Mouse (Mus musculus) neural tube, embryonic 13.5 days (tissue): Measurements from ENCODE around the gene Tcf7l2. TPM values are rescaled to one million over a fixed set of nuclear protein-coding genes. Genes with fewer than 3 reads are reported as not detected.

Experiments used
- ATAC-seq: fragments of 200-750 bp; cut with Nextera tagmentation; 2 replicates; pipeline ENCODE4 v1.8.0; 2017; ENCODE audit warnings: low read depth, mild to moderate bottlenecking, moderate TSS enrichment, moderate library complexity
- H3K27ac ChIP-seq: fragments of 300-500 bp; sonication (generic); replicated peaks from 2 replicates; pipeline ENCODE4 v1.5.1; 2015; ENCODE audit warnings: moderate library complexity, mild to moderate bottlenecking, inconsistent platforms
- H3K27me3 ChIP-seq: fragments of 300-500 bp; sonication (generic); 2 replicates; pipeline ENCODE4 v1.6.1; 2015; ENCODE audit warnings: mild to moderate bottlenecking, inconsistent platforms
- H3K36me3 ChIP-seq: fragments of 300-500 bp; sonication (generic); 2 replicates; pipeline ENCODE4 v1.6.1; 2015; ENCODE audit warnings: mild to moderate bottlenecking, inconsistent platforms
- H3K4me1 ChIP-seq: fragments of 300-500 bp; sonication (generic); replicated peaks from 2 replicates; pipeline ENCODE4 v1.6.1; 2015; ENCODE audit warnings: inconsistent platforms
- H3K4me2 ChIP-seq: fragments of 300-500 bp; sonication (generic); 2 replicates; pipeline ENCODE4 v1.6.1; 2015; ENCODE audit warnings: inconsistent platforms, mild to moderate bottlenecking, moderate library complexity
- H3K4me3 ChIP-seq: fragments of 300-500 bp; sonication (generic); 2 replicates; pipeline ENCODE4 v1.5.1; 2015; ENCODE audit warnings: mild to moderate bottlenecking, inconsistent platforms
- H3K9ac ChIP-seq: fragments of 300-500 bp; sonication (generic); 2 replicates; pipeline ENCODE4 v1.6.1; 2015; ENCODE audit warnings: moderate library complexity, mild to moderate bottlenecking, inconsistent platforms
- H3K9me3 ChIP-seq: fragments of 300-500 bp; sonication (generic); 2 replicates; pipeline ENCODE4 v1.6.1; 2016; ENCODE audit warnings: inconsistent platforms
- WGBS: fragments of 180-500 bp; shearing (Covaris S2); methylation state at CpG from one replicate; pipeline ENCODE4 v1.1.7; 2015; 5-methylcytosine and 5-hydroxymethylcytosine counted together
- polyA plus RNA-seq: library from polyadenylated mRNA; unstranded; fragments of >200 nt; fragmentation: Nextera tagmentation; extraction: Ambion mirVana; gene quantifications from 2 replicates; pipeline ENCODE4 v1.2.1, GENCODE M21; 2015

Gene Tcf7l2
- polyA plus RNA-seq, 1 experiment from 2014 or later, result 18.4 TPM

- Histone ChIP-seq H3K4me3 (no peak overlapping the region), H3K4me2 (no peak overlapping the region), H3K27ac (no peak overlapping the region), H3K9me3 (no peaks in the 10 kb centered on the region), H3K9ac (no peak overlapping the region), H3K4me1 (no peaks in the 10 kb centered on the region), H3K36me3 (no peaks in the 10 kb centered on the region), H3K27me3 (no peaks in the 10 kb centered on the region)
- 88% methylated on average over 10 of the region's 10 CpGs for WGBS
- ATAC-seq, result no peak
These were observed 118.6 kb downstream of the Tcf7l2 start for GRCm38 (mm10) chr19:55860009-55860743.

GRCm38 (mm10) chr19:55861746-55862145 lies 120.1 kb downstream of the Tcf7l2 start:
- H3K9ac ChIP-seq, result no peak overlapping the region
- no peak overlapping the region for H3K4me3 ChIP-seq
- H3K4me2 ChIP-seq, result no peak overlapping the region
- 86% methylated on average over 2 of the region's 2 CpGs for whole genome bisulfite sequencing
- H3K27ac ChIP-seq, result no peak overlapping the region
- H3K36me3 ChIP-seq, result no peaks in the 10 kb centered on the region
- H3K27me3 ChIP-seq, result no peaks in the 10 kb centered on the region
- H3K4me1 ChIP-seq, result no peaks in the 10 kb centered on the region
- H3K9me3 ChIP-seq, result no peaks in the 10 kb centered on the region
- ATAC-seq, result no peak

GRCm38 (mm10) chr19:55862559-55862958 lies 120.9 kb downstream of the Tcf7l2 start:
- H3K4me1 ChIP-seq, result peaks cover 2% of the 10 kb centered on the region; the same call in 1 of the 2 replicates
- no peak overlapping the region for H3K9ac ChIP-seq
- ATAC-seq, result no peak
- H3K4me2 ChIP-seq, result no peak overlapping the region
- no peaks in the 10 kb centered on the region for H3K27me3 ChIP-seq
- WGBS, result 81% methylated on average over 3 of the region's 3 CpGs
- no peaks in the 10 kb centered on the region for H3K9me3 ChIP-seq
- no peak overlapping the region for H3K4me3 ChIP-seq
- H3K36me3 ChIP-seq, result no peaks in the 10 kb centered on the region
- no peak overlapping the region for H3K27ac ChIP-seq

- Histone ChIP-seq H3K4me1 (peaks cover 8% of the 10 kb centered on the region; the same call in 1 of the 2 replicates), H3K9ac (no peak overlapping the region), H3K27ac (no peak overlapping the region), H3K9me3 (no peaks in the 10 kb centered on the region), H3K27me3 (no peaks in the 10 kb centered on the region), H3K4me3 (no peak overlapping the region), H3K36me3 (no peaks in the 10 kb centered on the region), H3K4me2 (no peak overlapping the region)
- 96% methylated on average over 2 of the region's 2 CpGs for WGBS
- ATAC-seq, result no peak
These were observed 123.4 kb downstream of the Tcf7l2 start for GRCm38 (mm10) chr19:55865049-55865448.

- 89% methylated on average over 13 of the region's 13 CpGs for WGBS
- H3K4me2 ChIP-seq, result no peak overlapping the region
- no peak for ATAC-seq
These were observed 124.4 kb downstream of the Tcf7l2 start for GRCm38 (mm10) chr19:55865774-55866578.

GRCm38 (mm10) chr19:55867255-55867654 lies 125.6 kb downstream of the Tcf7l2 start:
- Histone ChIP-seq H3K27ac (no peak overlapping the region), H3K4me3 (no peak overlapping the region), H3K4me2 (no peak overlapping the region), H3K9ac (no peak overlapping the region), H3K4me1 (peaks cover 8% of the 10 kb centered on the region; the same call in 1 of the 2 replicates), H3K27me3 (no peaks in the 10 kb centered on the region), H3K9me3 (no peaks in the 10 kb centered on the region), H3K36me3 (no peaks in the 10 kb centered on the region)
- WGBS, result 76% methylated on average over 6 of the region's 6 CpGs
- no peak for ATAC-seq

More at GRCm38 (mm10) chr19:55865774-55866578, 124.4 kb downstream of the Tcf7l2 start:
- H3K9ac ChIP-seq, result no peak overlapping the region
- H3K27me3 ChIP-seq, result no peaks in the 10 kb centered on the region
- H3K27ac ChIP-seq, result no peak overlapping the region
- H3K4me1 ChIP-seq, result peaks cover 8% of the 10 kb centered on the region; the same call in 1 of the 2 replicates
- no peak overlapping the region for H3K4me3 ChIP-seq
- no peaks in the 10 kb centered on the region for H3K36me3 ChIP-seq
- H3K9me3 ChIP-seq, result no peaks in the 10 kb centered on the region

GRCm38 (mm10) chr19:55867905-55868304 lies 126.3 kb downstream of the Tcf7l2 start:
- ATAC-seq, result no peak
- H3K36me3 ChIP-seq, result no peaks in the 10 kb centered on the region
- H3K9ac ChIP-seq, result no peak overlapping the region
- no peaks in the 10 kb centered on the region for H3K9me3 ChIP-seq
- H3K4me2 ChIP-seq, result no peak overlapping the region
- peaks cover 8% of the 10 kb centered on the region; the same call in 1 of the 2 replicates for H3K4me1 ChIP-seq
- WGBS, result 41% methylated on average over 3 of the region's 3 CpGs
- no peaks in the 10 kb centered on the region for H3K27me3 ChIP-seq
- H3K4me3 ChIP-seq, result no peak overlapping the region
- H3K27ac ChIP-seq, result no peak overlapping the region

GRCm38 (mm10) chr19:55868597-55868996 lies 127.0 kb downstream of the Tcf7l2 start:
- Histone ChIP-seq H3K9me3 (no peaks in the 10 kb centered on the region), H3K36me3 (no peaks in the 10 kb centered on the region), H3K4me1 (peaks cover 8% of the 10 kb centered on the region; the same call in 1 of the 2 replicates), H3K27ac (no peak overlapping the region), H3K4me2 (no peak overlapping the region), H3K4me3 (no peak overlapping the region), H3K27me3 (no peaks in the 10 kb centered on the region), H3K9ac (no peak overlapping the region)
- ATAC-seq, result no peak
- WGBS, result 94% methylated on average over 4 of the region's 4 CpGs

- 80% methylated on average over 12 of the region's 12 CpGs for WGBS
- Histone ChIP-seq H3K36me3 (no peaks in the 10 kb centered on the region), H3K4me2 (no peak overlapping the region)
These were observed 129.2 kb downstream of the Tcf7l2 start for GRCm38 (mm10) chr19:55870825-55871224.

GRCm38 (mm10) chr19:55871496-55871895 lies 129.9 kb downstream of the Tcf7l2 start:
- WGBS, result 80% methylated on average over 3 of the region's 3 CpGs
- ATAC-seq, result no peak

More at GRCm38 (mm10) chr19:55870825-55871224, 129.2 kb downstream of the Tcf7l2 start:
- no peak for ATAC-seq
- H3K27me3 ChIP-seq, result no peaks in the 10 kb centered on the region
- peaks cover 8% of the 10 kb centered on the region; the same call in 1 of the 2 replicates for H3K4me1 ChIP-seq
- H3K9me3 ChIP-seq, result no peaks in the 10 kb centered on the region
- H3K9ac ChIP-seq, result no peak overlapping the region
- H3K4me3 ChIP-seq, result no peak overlapping the region
- no peak overlapping the region for H3K27ac ChIP-seq

GRCm38 (mm10) chr19:55873221-55873620 lies 131.6 kb downstream of the Tcf7l2 start:
- no peaks in the 10 kb centered on the region for H3K36me3 ChIP-seq
- H3K4me2 ChIP-seq, result no peak overlapping the region
- H3K27ac ChIP-seq, result no peak overlapping the region
- H3K27me3 ChIP-seq, result 0 out of 2 replicates have a peak, but pooled peaks cover 6% of the 10 kb centered on the region
- no peak overlapping the region for H3K9ac ChIP-seq
- H3K9me3 ChIP-seq, result no peaks in the 10 kb centered on the region
- peaks cover 11% of the 10 kb centered on the region for H3K4me1 ChIP-seq
- WGBS, result 69% methylated on average over 3 of the region's 3 CpGs
- ATAC-seq, result no peak
- no peak overlapping the region for H3K4me3 ChIP-seq

More at GRCm38 (mm10) chr19:55871496-55871895, 129.9 kb downstream of the Tcf7l2 start:
- Histone ChIP-seq H3K27me3 (0 out of 2 replicates have a peak, but pooled peaks cover 5% of the 10 kb centered on the region), H3K9ac (no peak overlapping the region), H3K4me3 (no peak overlapping the region), H3K4me1 (peaks cover 8% of the 10 kb centered on the region), H3K36me3 (no peaks in the 10 kb centered on the region), H3K4me2 (no peak overlapping the region), H3K27ac (no peak overlapping the region), H3K9me3 (no peaks in the 10 kb centered on the region)

- Histone ChIP-seq H3K27ac (no peak overlapping the region), H3K4me2 (no peak overlapping the region), H3K4me1 (peaks cover 25% of the 10 kb centered on the region), H3K4me3 (no peak overlapping the region), H3K36me3 (no peaks in the 10 kb centered on the region), H3K27me3 (0 out of 2 replicates have a peak, but pooled peaks cover 6% of the 10 kb centered on the region), H3K9me3 (no peaks in the 10 kb centered on the region), H3K9ac (no peak overlapping the region)
- ATAC-seq, result no peak
- WGBS, result 39% methylated on average over 3 of the region's 3 CpGs
These were observed 134.9 kb downstream of the Tcf7l2 start for GRCm38 (mm10) chr19:55876501-55876900.
